Mouse (Mus musculus) telencephalon, adult 2 months (tissue): ENCODE results near the gene Olfr1416.

Experiments used
- DNase-seq: peaks from one replicate; pipeline ENCODE4 v3.0.0-alpha.2; 2011; ENCODE audit warnings: low read depth, low spot score

The Olfr1416 gene

GRCm38 (mm10) chr1:92432098-92432497, 52.8 kb downstream of the Olfr1416 start:
- DNase-seq: no peak

GRCm38 (mm10) chr1:92431420-92431819, 53.5 kb downstream of the Olfr1416 start:
- no peak for DNase-seq

GRCm38 (mm10) chr1:92430991-92431390, 53.9 kb downstream of the Olfr1416 start:
- no peak for DNase-seq
